Mouse (Mus musculus) ES-CJ7 (cell line): ENCODE results near the gene Ankrd55.
A peak's percentile ranks its signal among the peaks of the same experiment; 100 is the strongest.

ENCODE experiments used
- DNase-seq: peaks from one replicate; pipeline ENCODE4 v3.0.0; 2011; ENCODE audit warnings: low read depth, low spot score

The Ankrd55 gene

GRCm38 (mm10) chr13:112288225-112289178 lies at the start of gene Ankrd55:
Gene Ankrd55, plus strand, starts transcription at chr13:112288451.
- DNase-seq, result peak; percentile 71

GRCm38 (mm10) chr13:112239239-112239638 lies 49.0 kb upstream of the Ankrd55 start:
- DNase-seq, result no peak

- DNase-seq, result peak; percentile 48
Observed at GRCm38 (mm10) chr13:112241431-112241830, 46.8 kb upstream of the Ankrd55 start.

GRCm38 (mm10) chr13:112245131-112245530 lies 43.1 kb upstream of the Ankrd55 start:
- no peak for DNase-seq

- DNase-seq, result no peak
Observed at GRCm38 (mm10) chr13:112251433-112251832, 36.8 kb upstream of the Ankrd55 start.

- no peak for DNase-seq
Observed at GRCm38 (mm10) chr13:112252012-112252411, 36.2 kb upstream of the Ankrd55 start.

GRCm38 (mm10) chr13:112252991-112253620 lies 35.1 kb upstream of the Ankrd55 start:
- DNase-seq, result no peak

- no peak for DNase-seq
Observed at GRCm38 (mm10) chr13:112254116-112254515, 34.1 kb upstream of the Ankrd55 start.

GRCm38 (mm10) chr13:112255862-112256261 lies 32.4 kb upstream of the Ankrd55 start:
- no peak for DNase-seq

GRCm38 (mm10) chr13:112258478-112258877 lies 29.8 kb upstream of the Ankrd55 start:
- no peak for DNase-seq

- peak; percentile 52 for DNase-seq
Observed at GRCm38 (mm10) chr13:112259398-112259797, 28.9 kb upstream of the Ankrd55 start.

- peak; percentile 27 for DNase-seq
Observed at GRCm38 (mm10) chr13:112264666-112265065, 23.6 kb upstream of the Ankrd55 start.

- DNase-seq, result peak; percentile 77
Observed at GRCm38 (mm10) chr13:112271901-112272537, 16.2 kb upstream of the Ankrd55 start.

GRCm38 (mm10) chr13:112274636-112275035 lies 13.6 kb upstream of the Ankrd55 start:
- no peak for DNase-seq

- no peak for DNase-seq
Observed at GRCm38 (mm10) chr13:112275951-112276350, 12.3 kb upstream of the Ankrd55 start.

- DNase-seq, result no peak
Observed at GRCm38 (mm10) chr13:112277544-112277943, 10.7 kb upstream of the Ankrd55 start.

- DNase-seq, result no peak
Observed at GRCm38 (mm10) chr13:112278251-112278650, 10.0 kb upstream of the Ankrd55 start.

- DNase-seq, result peak; percentile 37
Observed at GRCm38 (mm10) chr13:112287135-112287534, 1.1 kb upstream of the Ankrd55 start.

GRCm38 (mm10) chr13:112287571-112288224 lies 553 bp upstream of the Ankrd55 start:
- DNase-seq, result no peak

GRCm38 (mm10) chr13:112289338-112289737 lies 1.1 kb downstream of the Ankrd55 start:
- DNase-seq, result no peak

- no peak for DNase-seq
Observed at GRCm38 (mm10) chr13:112289981-112290380, 1.7 kb downstream of the Ankrd55 start.

GRCm38 (mm10) chr13:112292489-112292888 lies 4.2 kb downstream of the Ankrd55 start:
- DNase-seq, result no peak
